Mouse (Mus musculus) mouse embryonic stem cell (cell line): ENCODE data around the gene Pecam1.
"Not testable (repeated sequence)": the region's sequence is repeated elsewhere in the genome, so short reads cannot be mapped to it uniquely, and the experiment has no call there.

Source experiments
- in situ Hi-C, 2 experiments: fragments of 300-500 bp; cut with MboI; formaldehyde crosslinking; loops; 1 replicate in 1 of 2; 3 replicates in 1 of 2; pipeline ENCODE4 v1.14.3; 2019 to 2020; ENCODE audit warnings: low sequenced_read_pairs in 2 of 2, low pct_unique_long_range_greater_than_20kb in 1 of 2, mixed read lengths in 1 of 2; ENCODE audit not compliant: unreplicated experiment in 1 of 2

Gene Pecam1

DNA sequence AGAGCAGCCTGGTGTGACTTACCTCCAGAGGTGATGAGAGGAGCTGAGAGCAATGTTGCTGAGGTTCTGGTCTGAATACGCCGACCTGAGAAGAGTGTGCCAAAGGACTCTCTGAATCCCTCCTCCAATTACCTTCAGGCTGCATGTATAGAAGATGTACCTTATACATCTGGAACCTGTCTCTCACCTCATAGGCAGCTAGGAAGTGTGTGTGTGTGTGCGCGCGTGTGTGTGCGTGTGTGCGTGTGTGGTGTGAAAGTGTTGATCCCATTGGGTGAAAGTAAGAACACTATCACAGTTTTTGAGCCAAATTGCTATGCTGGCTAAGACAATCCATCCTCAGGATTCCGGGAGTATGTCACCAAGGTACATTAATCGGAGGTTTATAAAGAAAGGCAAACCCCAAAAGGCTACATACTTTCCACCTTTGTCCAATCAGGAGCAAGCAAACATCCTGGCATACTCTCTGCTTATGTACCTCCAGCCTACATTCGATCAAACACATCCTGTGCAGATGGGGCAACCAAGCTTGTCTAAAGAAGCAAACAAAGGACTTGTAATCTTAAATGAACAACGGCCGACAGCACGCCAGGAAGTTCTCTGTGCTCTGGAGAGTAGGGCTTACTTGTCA lies at the start of gene Pecam1:
Pecam1 (minus strand) TSS at position 508 of the 631 bp plus-strand sequence.
- in situ Hi-C loops, result loop anchor here in 1 of 2 experiments (25.0 kb wide), 1 partner anchor 238 kb away; no protein-coding TSS in a partner anchor

- in situ Hi-C loops, result no loop called here
Observed at GRCm38 (mm10) chr11:106795679-106796078, 45.3 kb upstream of the Pecam1 start.

GRCm38 (mm10) chr11:106793846-106794245 lies 43.4 kb upstream of the Pecam1 start:
- in situ Hi-C loops, result no loop called here

DNA sequence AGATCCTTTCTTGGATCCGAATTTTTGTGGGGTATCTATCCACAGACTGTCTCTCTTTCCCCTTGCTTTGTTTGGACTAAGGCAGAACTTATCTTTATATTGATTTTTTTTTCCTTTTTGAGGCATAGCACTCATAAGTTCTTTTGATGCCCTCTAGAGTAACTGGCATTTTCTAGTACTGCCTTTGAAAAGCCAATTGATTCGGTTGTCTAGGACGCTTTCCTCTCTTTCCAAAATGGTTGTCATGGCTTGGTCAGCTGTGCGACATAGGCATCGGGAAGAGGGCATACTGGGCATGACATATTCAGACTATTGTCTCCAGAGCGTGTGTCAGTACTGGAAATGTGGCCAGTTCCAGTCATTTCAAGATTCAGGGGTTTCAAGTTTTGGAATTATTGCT lies 39.2 kb upstream of the Pecam1 start:
- in situ Hi-C loops, result no loop called here

DNA sequence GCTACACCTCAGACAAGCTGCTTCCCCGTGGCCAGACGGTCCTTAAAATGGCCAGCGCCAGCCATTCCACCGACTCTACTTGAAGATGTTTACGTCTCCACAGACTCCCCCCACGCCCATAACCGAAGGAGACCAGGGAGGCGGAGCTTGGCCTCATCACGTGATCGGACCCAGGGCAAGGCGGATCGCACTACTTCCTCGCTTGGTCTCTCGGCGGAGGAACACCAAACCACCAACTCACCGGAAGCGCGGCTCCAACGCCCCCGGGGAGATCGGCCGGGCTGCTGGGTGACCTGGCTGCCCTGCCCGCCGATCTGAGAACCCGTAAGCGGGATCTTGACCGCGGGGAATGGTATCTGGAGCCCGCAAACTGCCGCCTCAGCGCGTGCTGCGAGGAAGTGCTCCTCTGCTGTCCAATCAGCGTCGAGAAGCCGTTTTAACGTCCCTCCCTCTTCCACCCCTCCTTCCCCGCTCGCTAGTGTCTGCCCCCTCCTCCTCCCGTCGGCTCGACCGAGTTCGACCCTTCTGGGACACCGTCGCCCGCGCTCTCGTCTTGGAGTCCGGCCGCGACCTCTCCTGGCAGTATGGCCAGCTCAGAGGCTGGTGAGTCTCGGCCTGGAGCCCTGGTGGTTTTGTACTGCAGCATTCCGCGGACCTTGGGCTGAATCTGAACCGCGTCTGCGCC lies 38.5 kb upstream of the Pecam1 start, which contains the start of the genes Ddx5 and Cep95:
Ddx5 (minus strand) TSS at position 411 of the 685 bp plus-strand sequence.
Cep95 (plus strand) TSS at position 478 of the 685 bp plus-strand sequence.
- in situ Hi-C loops, result no loop called here

- in situ Hi-C loops, result no loop called here
Observed at GRCm38 (mm10) chr11:106788026-106788774, 37.8 kb upstream of the Pecam1 start.

DNA sequence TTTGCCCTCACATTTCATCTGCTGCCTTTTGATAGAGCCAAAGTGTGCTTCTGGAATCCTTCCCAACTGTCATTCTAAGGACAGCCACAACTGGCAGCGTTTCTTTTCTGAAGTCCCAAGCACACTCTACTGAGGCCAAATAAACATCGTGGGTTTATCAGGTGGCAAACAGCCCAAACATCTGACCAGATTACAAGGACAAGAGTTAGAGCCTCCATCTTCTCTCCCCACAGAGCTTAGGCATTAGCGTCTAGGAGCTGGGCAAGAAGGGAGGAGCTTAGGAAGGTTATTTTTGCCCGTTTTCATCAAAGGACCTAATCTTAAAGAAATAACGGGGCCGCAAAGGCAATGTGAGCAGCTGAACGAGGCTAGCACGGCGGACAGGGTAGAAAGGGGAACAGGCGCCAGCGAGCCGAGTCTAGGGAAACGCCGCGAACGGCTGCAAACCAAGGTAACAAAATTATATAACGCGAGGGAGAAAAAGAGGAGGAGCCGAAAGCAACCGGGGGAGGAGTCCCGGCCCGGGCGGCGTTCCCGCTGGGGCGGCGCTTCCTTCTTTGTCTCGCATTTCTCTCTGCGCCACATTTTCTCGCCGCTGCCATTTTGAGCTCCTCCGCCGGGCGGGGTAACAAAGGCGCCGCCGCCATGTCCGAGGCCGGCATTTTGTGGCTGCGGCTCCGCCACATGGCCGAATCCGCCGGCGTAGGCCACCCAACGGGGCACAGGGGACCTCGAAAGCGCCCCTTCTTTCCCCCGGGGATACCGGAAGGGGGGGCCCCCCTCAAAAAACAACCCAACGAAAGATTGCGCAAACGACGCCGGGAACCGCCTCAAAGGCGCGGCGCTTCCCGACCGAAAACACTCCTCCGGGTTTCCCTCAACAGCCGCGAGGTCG lies 37.0 kb upstream of the Pecam1 start:
- in situ Hi-C loops, result no loop called here

DNA sequence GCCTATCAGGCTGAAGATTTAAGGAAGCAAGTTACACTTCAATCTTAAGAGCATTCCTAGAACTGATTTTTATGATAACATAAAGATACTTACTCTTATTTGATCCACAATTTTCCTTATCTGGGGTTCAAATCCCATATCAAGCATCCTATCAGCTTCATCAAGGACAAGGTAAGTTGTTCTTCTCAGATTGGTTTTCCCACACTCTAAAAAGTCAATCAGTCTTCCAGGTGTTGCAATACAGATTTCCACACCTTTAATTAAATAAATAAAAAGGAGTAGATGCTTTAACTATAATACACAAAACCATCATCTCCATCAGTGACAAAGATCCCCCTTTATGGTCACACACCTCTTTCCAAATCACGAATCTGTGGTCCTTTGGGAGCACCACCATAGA lies 34.6 kb upstream of the Pecam1 start:
- in situ Hi-C loops, result no loop called here

- in situ Hi-C loops, result no loop called here
Observed at GRCm38 (mm10) chr11:106784476-106784875, 34.0 kb upstream of the Pecam1 start.

- in situ Hi-C loops, result no loop called here
Observed at GRCm38 (mm10) chr11:106782841-106783764, 32.7 kb upstream of the Pecam1 start.

- in situ Hi-C loops, result not testable (repeated sequence)
Observed at GRCm38 (mm10) chr11:106782271-106782670, 31.8 kb upstream of the Pecam1 start.

GRCm38 (mm10) chr11:106780590-106781220 lies 30.3 kb upstream of the Pecam1 start:
- in situ Hi-C loops, result no loop called here

GRCm38 (mm10) chr11:106780089-106780425 lies 29.6 kb upstream of the Pecam1 start:
- in situ Hi-C loops, result no loop called here

- in situ Hi-C loops, result no loop called here
Observed at GRCm38 (mm10) chr11:106779388-106780088, 29.1 kb upstream of the Pecam1 start, which contains the start of gene Polg2. Polg2 (minus strand) TSS chr11:106779537.

DNA sequence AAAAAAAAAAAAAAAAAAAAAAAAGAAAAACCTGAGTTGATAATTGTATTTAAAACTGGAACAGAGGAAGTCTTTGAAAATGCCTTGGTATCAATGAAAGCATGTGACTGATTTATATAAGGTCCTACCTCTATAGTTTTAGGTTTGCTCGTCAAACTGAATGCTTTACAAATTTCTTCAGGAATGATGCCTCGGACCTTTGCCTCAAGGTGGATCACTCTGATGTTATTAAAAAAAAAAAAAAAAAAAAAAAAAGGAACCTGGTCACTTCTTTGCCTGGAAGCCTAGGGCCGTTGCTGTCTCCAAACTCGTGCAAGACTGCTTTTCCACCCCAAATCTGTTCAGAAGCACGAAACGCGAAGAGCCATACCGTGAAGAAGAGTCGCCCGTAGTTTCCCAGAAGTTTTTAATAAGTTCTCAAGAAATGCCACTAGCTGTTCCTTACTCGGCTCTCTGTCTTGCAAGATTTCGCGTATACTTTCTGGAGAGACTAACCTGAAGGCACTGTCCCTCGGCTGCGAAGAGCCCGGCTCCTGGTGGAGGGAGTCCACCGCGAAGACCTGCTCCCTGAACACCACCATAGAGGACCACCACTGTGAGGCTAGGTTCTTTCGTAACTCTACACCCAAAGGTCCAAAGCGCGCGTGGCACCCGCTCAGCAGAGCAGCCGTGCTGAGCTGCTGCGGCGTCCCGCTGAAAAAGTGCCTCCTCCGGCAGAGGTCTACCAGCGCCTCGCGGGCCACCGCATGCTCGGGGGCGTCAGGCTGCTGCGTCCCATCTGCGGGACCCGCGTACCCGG lies 28.4 kb upstream of the Pecam1 start:
- in situ Hi-C loops, result no loop called here

- in situ Hi-C loops, result no loop called here
Observed at GRCm38 (mm10) chr11:106778132-106778531, 27.7 kb upstream of the Pecam1 start.
